Mouse (Mus musculus): ENCODE results near the gene Scyl2. TPM values are rescaled to one million over a fixed set of nuclear protein-coding genes. Genes with fewer than 3 reads are reported as not detected.
"Not testable (repeated sequence)": the region's sequence is repeated elsewhere in the genome, so short reads cannot be mapped to it uniquely, and the experiment has no call there.

The Scyl2 gene
- total and polyA plus RNA-seq, 3 experiments: 15.1 to 17.4 (median 17.2) TPM

GRCm38 (mm10) chr10:89679448-89679847 lies 6.6 kb downstream of the Scyl2 start:
- no peak for TF ChIP-seq MAFK (IDR thresholded peaks at IDR 0.05; ENCODE audit: insufficient replicate concordance, low read length)
- TF ChIP-seq CHD2 (IDR thresholded peaks at IDR 0.05; ENCODE audit: low read length): no peak
- TF ChIP-seq NRF1 (IDR thresholded peaks at IDR 0.05; ENCODE audit: low read depth, low read length): no peak
- no peak for TF ChIP-seq MYC (IDR thresholded peaks at IDR 0.05; ENCODE audit: low read depth, low read length)
- TF ChIP-seq TBP (conservative IDR thresholded peaks at IDR 0.05; ENCODE audit: low read depth, low read length): no peak
- TF ChIP-seq SMC3 (IDR thresholded peaks at IDR 0.05; ENCODE audit: low read depth, low read length): no peak
- no peak for TF ChIP-seq KAT2A (IDR thresholded peaks at IDR 0.05; ENCODE audit: insufficient replicate concordance, low read length)
- no peak for TF ChIP-seq E2F4 (IDR thresholded peaks at IDR 0.05; ENCODE audit: insufficient replicate concordance, low read depth, low read length)
- no peak for TF ChIP-seq ZNF384 (IDR thresholded peaks at IDR 0.05; ENCODE audit: low read depth, low read length)
- Histone ChIP-seq H3K4me3 (replicated peaks in 1 of 3; ENCODE audit: low read depth in 2 of 3, low read length in 2 of 3, poor library complexity in 1 of 3) (no peak overlapping the region), H3K9ac (ENCODE audit: insufficient read depth, low read depth) (no peak overlapping the region), H3K36me3 (replicated peaks in 1 of 2; ENCODE audit: control insufficient read depth in 1 of 2, insufficient read depth in 1 of 2, low read length in 1 of 2) (peaks cover 0 to 29% of the 10 kb centered on the region in 2 experiments), H3K27me3 (replicated peaks) (no peaks in the 10 kb centered on the region), H3K4me1 (ENCODE audit: control insufficient read depth in 1 of 2, insufficient read depth in 2 of 2) (peaks cover 2 to 17% of the 10 kb centered on the region in 2 experiments; a peak in 3 of 4 replicates), H3K9me3 (replicated peaks; ENCODE audit: low read length) (no peaks in the 10 kb centered on the region), H3K4me2 (ENCODE audit: insufficient read depth, low read depth, poor library complexity, severe bottlenecking) (no peak overlapping the region), H3K79me2 (replicated peaks; ENCODE audit: control insufficient read depth, extremely low read depth, insufficient read depth, poor library complexity, severe bottlenecking) (peaks cover 9% of the 10 kb centered on the region), H3K27ac (ENCODE audit: insufficient read depth, low read depth) (no peak overlapping the region)
- dilution Hi-C loops (cut with MboI; ENCODE audit: extremely low pct_ligation_motif_present, extremely low pct_unique_long_range_greater_than_20kb, low sequenced_read_pairs): no loop called here
- in situ Hi-C loops (cut with MboI; ENCODE audit: low pct_ligation_motif_present, low pct_unique_long_range_greater_than_20kb, low sequenced_read_pairs): no loop called here
- DNase-seq (ENCODE audit: extremely low read depth): no peak

DNA sequence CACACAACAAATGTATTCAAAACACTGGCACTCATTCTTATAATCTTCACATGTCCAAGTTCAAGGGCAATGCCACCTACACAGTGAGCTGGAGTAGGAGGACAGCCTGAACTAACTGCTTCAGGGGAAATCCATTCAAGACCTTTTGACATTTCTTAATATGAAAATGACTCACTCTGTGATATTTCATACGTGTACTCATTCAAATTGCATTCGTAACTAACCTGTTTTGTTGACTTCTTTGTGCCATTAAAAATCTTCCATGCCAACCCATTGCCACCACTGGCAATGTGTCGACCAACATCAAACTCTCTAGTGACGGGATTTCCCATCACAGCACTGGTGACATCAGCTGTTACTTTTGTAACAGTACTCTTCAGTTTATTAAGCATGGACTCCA lies 8.0 kb downstream of the Scyl2 start:
- no peak overlapping the region for H3K4me3 ChIP-seq (replicated peaks in 1 of 3; ENCODE audit: low read depth in 2 of 3, low read length in 2 of 3, poor library complexity in 1 of 3)
- dilution Hi-C loops (cut with MboI; ENCODE audit: extremely low pct_ligation_motif_present, extremely low pct_unique_long_range_greater_than_20kb, low sequenced_read_pairs): no loop called here
- peaks cover 0 to 25% of the 10 kb centered on the region in 2 experiments for H3K36me3 ChIP-seq (replicated peaks in 1 of 2; ENCODE audit: control insufficient read depth in 1 of 2, insufficient read depth in 1 of 2, low read length in 1 of 2)
- in situ Hi-C loops (cut with MboI; ENCODE audit: low pct_ligation_motif_present, low pct_unique_long_range_greater_than_20kb, low sequenced_read_pairs): no loop called here
- H3K27me3 ChIP-seq (replicated peaks): no peaks in the 10 kb centered on the region
- no peak overlapping the region for H3K27ac ChIP-seq (ENCODE audit: insufficient read depth, low read depth)
- no peak overlapping the region for H3K9ac ChIP-seq (ENCODE audit: insufficient read depth, low read depth)
- no peaks in the 10 kb centered on the region for H3K9me3 ChIP-seq (replicated peaks; ENCODE audit: low read length)
- no peak for DNase-seq (ENCODE audit: extremely low read depth)
- H3K4me2 ChIP-seq (ENCODE audit: insufficient read depth, low read depth, poor library complexity, severe bottlenecking): no peak overlapping the region
- H3K4me1 ChIP-seq (ENCODE audit: control insufficient read depth in 1 of 2, insufficient read depth in 2 of 2): peaks cover 2 to 10% of the 10 kb centered on the region in 2 experiments; a peak in 3 of 4 replicates
- TF ChIP-seq TBP (conservative IDR thresholded peaks at IDR 0.05; ENCODE audit: low read depth, low read length): no peak
- TF ChIP-seq EP300 (IDR thresholded peaks at IDR 0.05; ENCODE audit: low read length): no peak
- TF ChIP-seq MYC (IDR thresholded peaks at IDR 0.05; ENCODE audit: low read depth, low read length): no peak
- H3K79me2 ChIP-seq (replicated peaks; ENCODE audit: control insufficient read depth, extremely low read depth, insufficient read depth, poor library complexity, severe bottlenecking): peaks cover 5% of the 10 kb centered on the region

DNA sequence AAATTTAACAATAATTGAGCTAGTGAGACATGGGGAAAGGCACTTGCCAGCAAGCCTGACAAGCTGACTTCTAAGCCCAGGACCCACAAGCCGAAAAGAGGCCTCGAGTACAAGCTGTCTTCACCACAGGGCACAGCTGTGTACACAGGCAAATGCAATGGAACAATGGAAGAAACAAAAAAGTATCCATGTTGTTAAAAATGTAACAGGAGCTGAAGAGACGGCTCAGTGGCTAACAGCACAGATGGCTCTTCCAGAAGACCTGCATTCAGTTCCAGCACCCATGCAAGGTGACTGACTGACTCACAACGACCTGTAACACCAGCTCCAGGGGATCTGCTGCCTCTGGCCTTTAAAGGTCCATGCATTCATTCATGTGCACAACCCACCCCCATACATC lies 9.5 kb downstream of the Scyl2 start:
- no peaks in the 10 kb centered on the region; the same call in none of the 2 replicates for H3K79me2 ChIP-seq (replicated peaks; ENCODE audit: control insufficient read depth, extremely low read depth, insufficient read depth, poor library complexity, severe bottlenecking)
- peaks cover 0 to 26% of the 10 kb centered on the region in 2 experiments for H3K36me3 ChIP-seq (replicated peaks in 1 of 2; ENCODE audit: control insufficient read depth in 1 of 2, insufficient read depth in 1 of 2, low read length in 1 of 2)
- no peak overlapping the region for H3K27ac ChIP-seq (ENCODE audit: insufficient read depth, low read depth)
- H3K4me3 ChIP-seq (replicated peaks in 1 of 3; ENCODE audit: low read depth in 2 of 3, low read length in 2 of 3, poor library complexity in 1 of 3): no peak overlapping the region
- no peaks in the 10 kb centered on the region for H3K9me3 ChIP-seq (replicated peaks; ENCODE audit: low read length)
- in situ Hi-C loops (cut with MboI; ENCODE audit: low pct_ligation_motif_present, low pct_unique_long_range_greater_than_20kb, low sequenced_read_pairs): no loop called here
- DNase-seq (ENCODE audit: extremely low read depth): no peak
- no peak overlapping the region for H3K4me2 ChIP-seq (ENCODE audit: insufficient read depth, low read depth, poor library complexity, severe bottlenecking)
- TF ChIP-seq CHD2 (IDR thresholded peaks at IDR 0.05; ENCODE audit: low read length) (no peak), MAFK (IDR thresholded peaks at IDR 0.05; ENCODE audit: insufficient replicate concordance, low read length) (no peak), RCOR1 (conservative IDR thresholded peaks at IDR 0.05; ENCODE audit: low read depth, low read length) (no peak), BHLHE40 (IDR thresholded peaks at IDR 0.05; ENCODE audit: low read depth, low read length) (no peak)
- dilution Hi-C loops (cut with MboI; ENCODE audit: extremely low pct_ligation_motif_present, extremely low pct_unique_long_range_greater_than_20kb, low sequenced_read_pairs): no loop called here
- no peak overlapping the region for H3K9ac ChIP-seq (ENCODE audit: insufficient read depth, low read depth)
- no peaks in the 10 kb centered on the region for H3K27me3 ChIP-seq (replicated peaks)
- H3K4me1 ChIP-seq (ENCODE audit: control insufficient read depth in 1 of 2, insufficient read depth in 2 of 2): peaks cover 2 to 6% of the 10 kb centered on the region in 2 experiments; a peak in 3 of 4 replicates

DNA sequence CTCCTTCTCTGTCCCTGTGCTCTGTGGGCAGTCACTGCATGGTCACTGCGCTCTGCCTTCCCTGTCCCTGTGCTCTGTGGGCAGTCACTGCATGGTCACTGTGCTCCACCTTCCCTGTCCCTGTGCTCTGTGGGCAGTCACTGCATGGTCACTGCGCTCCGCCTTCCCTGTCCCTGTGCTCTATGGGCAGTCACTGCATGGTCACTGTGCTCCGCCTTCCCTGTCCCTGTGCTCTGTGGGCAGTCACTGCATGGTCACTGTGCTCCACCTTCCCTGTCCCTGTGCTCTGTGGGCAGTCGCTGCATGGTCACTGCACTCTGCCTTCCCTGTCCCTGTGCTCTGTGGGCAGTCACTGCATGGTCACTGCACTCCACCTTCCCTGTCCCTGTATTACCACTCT lies 15.7 kb downstream of the Scyl2 start:
- dilution Hi-C loops (cut with MboI; ENCODE audit: extremely low pct_ligation_motif_present, extremely low pct_unique_long_range_greater_than_20kb, low sequenced_read_pairs); H3K27ac ChIP-seq (ENCODE audit: insufficient read depth, low read depth); in situ Hi-C loops (cut with MboI; ENCODE audit: low pct_ligation_motif_present, low pct_unique_long_range_greater_than_20kb, low sequenced_read_pairs); H3K9ac ChIP-seq (ENCODE audit: insufficient read depth, low read depth); H3K79me2 ChIP-seq (replicated peaks; ENCODE audit: control insufficient read depth, extremely low read depth, insufficient read depth, poor library complexity, severe bottlenecking); H3K4me2 ChIP-seq (ENCODE audit: insufficient read depth, low read depth, poor library complexity, severe bottlenecking); H3K4me3 ChIP-seq (replicated peaks in 1 of 3; ENCODE audit: low read depth in 2 of 3, low read length in 2 of 3, poor library complexity in 1 of 3); H3K4me1 ChIP-seq (ENCODE audit: control insufficient read depth in 1 of 2, insufficient read depth in 2 of 2); H3K9me3 ChIP-seq (replicated peaks; ENCODE audit: low read length); DNase-seq (ENCODE audit: extremely low read depth); H3K27me3 ChIP-seq (replicated peaks): not testable (repeated sequence)
- H3K36me3 ChIP-seq (replicated peaks in 1 of 2; ENCODE audit: control insufficient read depth in 1 of 2, insufficient read depth in 1 of 2, low read length in 1 of 2): peaks cover 5 to 44% of the 10 kb centered on the region in 2 experiments
